Comparison of ENCODE assay signal across 19 mouse cellular contexts in the genomic region with DNA sequence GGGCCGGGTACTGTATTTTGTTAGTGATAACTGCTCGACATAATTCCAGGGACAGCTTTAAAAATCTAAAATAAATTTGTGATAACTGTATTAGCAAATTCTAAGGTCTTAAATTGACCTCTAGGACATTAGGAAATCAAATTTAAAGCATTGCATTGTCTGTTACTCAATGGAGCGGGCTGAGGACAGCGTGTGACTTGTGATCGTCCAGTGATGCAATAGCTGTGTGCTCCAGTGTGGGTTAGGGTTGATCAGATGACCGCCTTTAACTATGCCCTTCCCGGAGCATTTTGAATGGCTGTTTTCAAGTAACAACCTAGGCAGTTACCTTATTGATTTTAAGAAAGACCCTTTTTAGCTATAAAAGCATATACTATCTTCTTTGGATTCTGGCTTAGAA. TPM values are rescaled to one million over a fixed set of nuclear protein-coding genes. Genes with fewer than 3 reads are reported as not detected.
A peak's percentile ranks its signal among the peaks of the same experiment; 100 is the strongest.
DNase-seq lines count a peak whose midpoint lies in the region; ATAC-seq and TF ChIP-seq lines count a peak whose summit lies in the region.
"Had no signal": no experiment of that assay in that cellular context is flagged by ENCODE, and none has a peak within 500 bp of the region (broad histone marks: within the 10 kb centered on the region; RNA-seq: fewer than 3 reads in every experiment).

No protein-coding gene starts in this region.

- TF ChIP-seq POLR2A in liver, adult 2 months (IDR thresholded peaks at IDR 0.05; ENCODE audit: extremely low read depth, insufficient read depth, low read length) = no peak
- no peak for TF ChIP-seq POLR2A in thymus, adult 2 months (IDR thresholded peaks at IDR 0.05; ENCODE audit: control insufficient read depth, extremely low read depth, insufficient read depth, low read length, poor library complexity)

- WGBS in liver, adult 2 months = 15% methylated on average over 7 of the region's 7 CpGs
- WGBS in liver, embryonic 11.5 days = 81% methylated on average over 7 of the region's 7 CpGs
- 58% methylated on average over 7 of the region's 7 CpGs for WGBS in heart, postnatal 0 days
- WGBS in thymus, adult 2 months = 93% methylated on average over 7 of the region's 7 CpGs

- no peak overlapping the region for H3K9ac ChIP-seq in liver, adult 2 months (ENCODE audit: low read depth, low read length)
- no peak overlapping the region for H3K9ac ChIP-seq in liver, embryonic 11.5 days (ENCODE audit: low read depth, low read length)
- no peak overlapping the region for H3K9ac ChIP-seq in heart, postnatal 0 days (replicated peaks; ENCODE audit: low read depth, low read length)
- H3K9ac ChIP-seq: embryonic facial prominence, embryonic 13.5 days; forebrain, embryonic 12.5 days; neural tube, embryonic 12.5 days had no signal

- no peak for TF ChIP-seq EP300 in heart, postnatal 0 days (IDR thresholded peaks at IDR 0.05; ENCODE audit: low read depth)

- no peaks in the 10 kb centered on the region for H3K9me3 ChIP-seq in liver, embryonic 11.5 days (ENCODE audit: control insufficient read depth, low read length)
- H3K9me3 ChIP-seq in heart, postnatal 0 days (replicated peaks; ENCODE audit: control insufficient read depth, low read length) = no peaks in the 10 kb centered on the region
- H3K9me3 ChIP-seq: embryonic facial prominence, embryonic 13.5 days; forebrain, embryonic 12.5 days; neural tube, embryonic 12.5 days had no signal

- no peak for ATAC-seq in liver, embryonic 11.5 days (replicated peaks; ENCODE audit: low FRiP score)
- peak; percentile 70; the same call in 1 of the 2 replicates for ATAC-seq in heart, postnatal 0 days (ENCODE audit: insufficient read depth, low read depth)
- ATAC-seq in megakaryocyte progenitor cell, adult 5-6 weeks (replicated peaks; ENCODE audit: poor library complexity) = peak; percentile 78
- ATAC-seq: hindbrain, postnatal 0 days; midbrain, embryonic 16.5 days had no signal

- no peak overlapping the region for H3K27ac ChIP-seq in liver, adult 2 months (replicated peaks; ENCODE audit: insufficient read depth, low read depth, low read length)
- H3K27ac ChIP-seq in liver, embryonic 11.5 days (ENCODE audit: low read depth, low read length) = no peak overlapping the region
- peak overlapping the region; percentile 69 for H3K27ac ChIP-seq in heart, postnatal 0 days (ENCODE audit: low read depth)
- H3K27ac ChIP-seq in thymus, adult 2 months (ENCODE audit: control insufficient read depth, insufficient read depth, low read length) = no peak overlapping the region
- H3K27ac ChIP-seq: embryonic facial prominence, embryonic 13.5 days; forebrain, embryonic 12.5 days; hindbrain, postnatal 0 days; macrophage; neural tube, embryonic 12.5 days had no signal

- no peak overlapping the region for H3K4me3 ChIP-seq in liver, adult 2 months (ENCODE audit: insufficient read depth, low read depth, low read length)
- H3K4me3 ChIP-seq in liver, embryonic 11.5 days (ENCODE audit: low read depth, low read length) = no peak overlapping the region
- no peak overlapping the region for H3K4me3 ChIP-seq in heart, postnatal 0 days (ENCODE audit: low read depth, low read length)
- H3K4me3 ChIP-seq in thymus, adult 2 months (ENCODE audit: control insufficient read depth, insufficient read depth, low read length) = no peak overlapping the region
- H3K4me3 ChIP-seq: embryonic facial prominence, embryonic 13.5 days; forebrain, embryonic 12.5 days; neural tube, embryonic 12.5 days had no signal

- intact Hi-C loops in gastrocnemius, postnatal 36 days (cut with DNase I) = no loop called here
- intact Hi-C loops in left cerebral cortex, postnatal 14 days (cut with DNase I) = no loop called here

- peak; percentile 48 for DNase-seq in gastrocnemius, adult 18-20 months (ENCODE audit: low spot score)
- no peak for DNase-seq in gastrocnemius, postnatal 36 days
- peak; percentile 97 for DNase-seq in liver, adult 2 months (ENCODE audit: extremely low read depth, low read depth, low spot score)
- DNase-seq in liver, embryonic 11.5 days (ENCODE audit: low spot score) = no peak
- DNase-seq in heart, postnatal 0 days (ENCODE audit: low spot score) = no peak
- DNase-seq in thymus, adult 2 months = no peak
- no peak for DNase-seq in left cerebral cortex, postnatal 14 days (ENCODE audit: low spot score in 2 of 2)
- DNase-seq: cerebellum, postnatal 36 days; gastrocnemius, postnatal 10 days; kidney, adult 9 months had no signal

- no peaks in the 10 kb centered on the region for H3K27me3 ChIP-seq in liver, adult 2 months (ENCODE audit: control insufficient read depth, insufficient read depth, low read length)
- no peaks in the 10 kb centered on the region for H3K27me3 ChIP-seq in liver, embryonic 11.5 days (replicated peaks; ENCODE audit: control insufficient read depth, insufficient read depth, low read length)
- no peaks in the 10 kb centered on the region for H3K27me3 ChIP-seq in heart, postnatal 0 days (ENCODE audit: control insufficient read depth, insufficient read depth, low read length)
- H3K27me3 ChIP-seq in thymus, adult 2 months (ENCODE audit: control insufficient read depth, insufficient read depth, low read length) = no peaks in the 10 kb centered on the region
- H3K27me3 ChIP-seq: embryonic facial prominence, embryonic 13.5 days; forebrain, embryonic 12.5 days; neural tube, embryonic 12.5 days had no signal

- no peak for TF ChIP-seq CTCF in liver, adult 2 months (IDR thresholded peaks at IDR 0.05; ENCODE audit: low read depth, low read length)
- no peak for TF ChIP-seq CTCF in heart, postnatal 0 days (IDR thresholded peaks at IDR 0.05; ENCODE audit: low read depth)
- TF ChIP-seq CTCF in thymus, adult 2 months (IDR thresholded peaks at IDR 0.05; ENCODE audit: borderline replicate concordance, control insufficient read depth, extremely low read depth, insufficient read depth, low read length, poor library complexity) = no peak

- H3K79me2 ChIP-seq in liver, adult 2 months (ENCODE audit: control insufficient read depth, insufficient read depth, low read length) = peaks cover 24% of the 10 kb centered on the region; the same call in 1 of the 2 replicates

- H3K4me2 ChIP-seq in liver, embryonic 11.5 days = no peak overlapping the region
- peak overlapping the region; percentile 35; the same call in 1 of the 2 replicates for H3K4me2 ChIP-seq in heart, postnatal 0 days (ENCODE audit: low read depth, low read length)
- H3K4me2 ChIP-seq: embryonic facial prominence, embryonic 13.5 days; forebrain, embryonic 12.5 days; neural tube, embryonic 12.5 days had no signal

- peaks cover 38% of the 10 kb centered on the region for H3K4me1 ChIP-seq in liver, adult 2 months (ENCODE audit: control insufficient read depth, insufficient read depth, low read length)
- 0 out of 2 replicates have a peak, but pooled peaks cover 2% of the 10 kb centered on the region for H3K4me1 ChIP-seq in liver, embryonic 11.5 days (replicated peaks; ENCODE audit: control insufficient read depth, insufficient read depth, low read length)
- H3K4me1 ChIP-seq in heart, postnatal 0 days (ENCODE audit: control insufficient read depth, insufficient read depth) = peaks cover 61% of the 10 kb centered on the region
- H3K4me1 ChIP-seq in thymus, adult 2 months (replicated peaks; ENCODE audit: control insufficient read depth, insufficient read depth, low read length) = no peaks in the 10 kb centered on the region

- H3K36me3 ChIP-seq in liver, adult 2 months (ENCODE audit: control insufficient read depth, insufficient read depth, low read length) = no peaks in the 10 kb centered on the region
- no peaks in the 10 kb centered on the region for H3K36me3 ChIP-seq in liver, embryonic 11.5 days (ENCODE audit: control insufficient read depth, insufficient read depth, low read length)
- no peaks in the 10 kb centered on the region for H3K36me3 ChIP-seq in heart, postnatal 0 days (replicated peaks; ENCODE audit: control insufficient read depth, insufficient read depth, low read length)
- H3K36me3 ChIP-seq in thymus, adult 2 months (ENCODE audit: control insufficient read depth, insufficient read depth, low read length) = no peaks in the 10 kb centered on the region
- H3K36me3 ChIP-seq: neural tube, embryonic 12.5 days had no signal

RNA-seq across cellular contexts. Expression of a gene that starts 36.6 kb away (rescaled TPM):
- total RNA-seq in gastrocnemius, adult 18-20 months (2021) = under 1 TPM in 1 of 2 experiments, not detected in 1; 0.21 TPM
- under 1 TPM in 1 of 2 experiments, not detected in 1; 0.26 TPM for total RNA-seq in gastrocnemius, postnatal 36 days (2021)
- total RNA-seq in liver, adult 2 months (2014; rRNA removed) = not detected in 2 replicates
- polyA plus RNA-seq in liver, adult 2 months (2012; rRNA removed) = not detected in 2 replicates
- 0.60 and 0.68 TPM in 2 replicates for polyA plus RNA-seq in liver, embryonic 11.5 days (2014; fragmentation: Nextera tagmentation; extraction: Ambion mirVana)
- total RNA-seq in heart, postnatal 0 days (2014; rRNA removed; ENCODE audit: low replicate concordance) = not detected in 2 replicates
- polyA plus RNA-seq in heart, postnatal 0 days (2015; fragmentation: Nextera tagmentation; extraction: Ambion mirVana) = 0.45 and 0.52 TPM in 2 replicates
- not detected in 2 replicates for total RNA-seq in megakaryocyte progenitor cell, adult 5-6 weeks (2015)
- total RNA-seq in megakaryocyte progenitor cell, adult 5-6 weeks (2017) = not detected in 2 replicates
- 0.09 TPM in 1 of 2 replicates, not detected in the other for polyA plus RNA-seq in thymus, adult 2 months (2012; rRNA removed)
- 1 to 10 TPM; 6.6 to 6.9 TPM for total RNA-seq in left cerebral cortex, postnatal 14 days (2021)
- total RNA-seq: ES-E14 had no signal
- polyA plus RNA-seq: macrophage; spleen, adult 2 months had no signal

RNA-seq across cellular contexts. Expression of a gene that starts 42.0 kb away (rescaled TPM):
- total RNA-seq in gastrocnemius, adult 18-20 months (2021) = 10 to 100 TPM; 56.3 to 56.9 TPM
- total RNA-seq in gastrocnemius, postnatal 36 days (2021) = 10 to 100 TPM; 56.2 to 61.5 TPM
- total RNA-seq in liver, adult 2 months (2014; rRNA removed) = 12.5 and 20.0 TPM in 2 replicates
- 31.7 and 32.2 TPM in 2 replicates for polyA plus RNA-seq in liver, adult 2 months (2012; rRNA removed)
- polyA plus RNA-seq in liver, embryonic 11.5 days (2014; fragmentation: Nextera tagmentation; extraction: Ambion mirVana) = 8.7 and 11.3 TPM in 2 replicates
- total RNA-seq in heart, postnatal 0 days (2014; rRNA removed; ENCODE audit: low replicate concordance) = 76.5 and 114 TPM in 2 replicates
- polyA plus RNA-seq in heart, postnatal 0 days (2015; fragmentation: Nextera tagmentation; extraction: Ambion mirVana) = 53.2 and 53.8 TPM in 2 replicates
- 21.5 and 35.1 TPM in 2 replicates for total RNA-seq in megakaryocyte progenitor cell, adult 5-6 weeks (2015)
- 1.5 and 3.9 TPM in 2 replicates for total RNA-seq in megakaryocyte progenitor cell, adult 5-6 weeks (2017)
- 26.4 and 33.6 TPM in 2 replicates for polyA plus RNA-seq in thymus, adult 2 months (2012; rRNA removed)
- 10 to 100 TPM; 67.1 to 75.4 TPM for total RNA-seq in left cerebral cortex, postnatal 14 days (2021)

Comparison
In these comparisons a context has a peak if more than half of its experiments do, and no peak if none do; other contexts are left out.
1. DNase-seq: peak in gastrocnemius, adult 18-20 months (single experiment) and liver, adult 2 months (single experiment); none in gastrocnemius, postnatal 36 days (0 of 2), liver, embryonic 11.5 days (single experiment), heart, postnatal 0 days (single experiment), thymus, adult 2 months (single experiment) and left cerebral cortex, postnatal 14 days (0 of 2).